Mouse (Mus musculus): Measurements from ENCODE around the gene Mier2.

Gene Mier2

DNA sequence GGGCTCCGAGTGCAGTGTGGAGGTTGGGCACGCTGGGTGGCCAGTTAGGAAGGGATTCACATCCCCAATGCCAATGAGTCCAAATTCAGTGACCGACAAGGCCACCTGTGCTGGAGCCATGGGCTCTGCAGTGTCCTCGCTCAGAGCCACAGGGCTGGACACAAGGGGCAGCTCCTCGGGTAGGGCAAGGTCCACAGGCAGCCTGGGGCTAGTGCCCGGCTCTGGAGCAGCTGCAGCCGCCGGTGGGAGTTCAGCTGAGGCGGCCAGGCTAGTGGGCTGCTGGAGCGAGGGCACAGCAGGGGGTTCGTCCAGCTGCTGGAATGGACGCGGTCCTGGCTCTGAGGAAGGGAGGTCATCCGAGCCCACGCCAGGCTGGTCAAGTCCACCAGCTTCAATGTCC lies 13.5 kb downstream of the Mier2 start:
- DNase-seq (ENCODE audit: low read depth in 1 of 2, low spot score in 2 of 2), result no peak

DNA sequence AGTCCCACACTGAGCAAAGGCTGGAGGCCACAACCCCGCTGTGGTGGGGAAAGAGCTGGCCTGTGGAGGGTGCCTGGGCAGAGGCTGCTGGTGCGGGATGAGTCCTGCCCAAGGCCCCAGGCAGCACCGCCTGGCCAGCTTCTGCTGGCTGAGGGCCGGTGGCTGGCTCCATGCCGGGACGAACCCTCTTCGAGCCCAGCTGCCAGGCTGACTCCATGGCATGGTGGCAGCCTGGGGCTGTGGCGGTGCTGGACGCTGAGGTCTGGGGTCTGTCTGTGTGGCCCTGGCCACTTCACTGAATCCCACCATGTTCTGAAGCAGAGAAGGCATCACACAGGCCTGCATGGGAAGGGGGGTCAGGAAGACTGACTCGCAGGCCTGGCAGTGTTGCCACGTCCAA lies 14.3 kb downstream of the Mier2 start:
- DNase-seq (ENCODE audit: low read depth in 1 of 2, low spot score in 2 of 2), result no peak

DNA sequence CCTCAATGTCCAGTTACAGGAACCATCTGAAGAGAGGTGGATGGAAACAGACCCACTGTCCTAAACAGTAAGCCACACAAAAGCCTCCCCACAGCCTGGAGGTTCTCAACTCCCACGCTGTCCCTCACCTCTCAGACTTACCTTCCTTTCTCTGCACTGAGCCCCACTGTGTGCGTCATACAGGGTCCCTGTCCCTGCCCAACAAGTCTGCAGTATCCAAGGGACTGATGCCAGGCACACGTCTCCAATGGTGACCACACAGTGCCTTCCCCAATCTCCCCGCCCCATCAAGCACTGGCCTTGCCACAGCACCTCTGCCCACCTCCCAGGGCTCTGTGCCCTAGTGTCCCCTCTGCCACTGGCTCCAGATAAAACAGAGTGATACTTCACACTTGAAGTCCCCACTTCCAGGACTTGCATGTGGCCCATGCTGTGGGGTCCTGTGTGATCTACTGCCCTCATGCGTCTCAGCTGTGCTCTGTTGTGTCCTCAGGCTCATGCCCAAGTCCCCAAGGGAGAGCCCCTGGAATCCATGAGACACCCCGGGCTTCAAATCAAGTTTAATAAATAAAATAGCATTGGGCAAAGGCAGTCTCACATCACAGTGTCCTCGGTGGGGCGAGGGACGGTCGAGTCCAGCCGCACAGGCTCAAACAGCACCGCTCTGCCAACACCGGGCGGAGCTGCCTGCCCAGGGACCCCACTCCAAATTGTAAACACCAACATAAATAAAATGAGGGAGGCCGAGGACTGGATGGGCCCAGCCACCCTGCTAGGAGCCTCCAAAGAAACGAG lies 15.1 kb downstream of the Mier2 start:
- DNase-seq (ENCODE audit: low read depth in 1 of 2, low spot score in 2 of 2), result no peak

DNA sequence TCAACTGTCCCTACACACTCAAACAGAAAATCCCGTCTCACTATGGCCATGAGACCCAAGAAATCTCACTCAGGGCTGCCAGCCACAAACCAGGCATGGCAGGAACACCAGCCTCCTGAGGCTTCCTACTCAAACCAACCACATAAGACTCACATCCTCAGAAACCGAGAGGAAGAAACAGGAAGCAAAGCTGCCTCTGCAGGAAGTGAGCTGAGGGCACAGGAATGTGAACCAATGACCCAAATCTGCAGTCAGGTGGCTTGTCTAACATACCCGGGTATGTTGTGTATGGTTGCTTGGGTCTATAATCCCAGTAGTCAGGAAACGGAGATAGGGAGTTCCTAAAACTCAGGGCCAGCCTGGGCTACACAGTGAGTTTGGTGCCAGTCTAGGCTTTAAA lies 16.1 kb downstream of the Mier2 start:
- peak; percentile 22 to 30 for DNase-seq (ENCODE audit: low read depth in 1 of 2, low spot score in 2 of 2)

DNA sequence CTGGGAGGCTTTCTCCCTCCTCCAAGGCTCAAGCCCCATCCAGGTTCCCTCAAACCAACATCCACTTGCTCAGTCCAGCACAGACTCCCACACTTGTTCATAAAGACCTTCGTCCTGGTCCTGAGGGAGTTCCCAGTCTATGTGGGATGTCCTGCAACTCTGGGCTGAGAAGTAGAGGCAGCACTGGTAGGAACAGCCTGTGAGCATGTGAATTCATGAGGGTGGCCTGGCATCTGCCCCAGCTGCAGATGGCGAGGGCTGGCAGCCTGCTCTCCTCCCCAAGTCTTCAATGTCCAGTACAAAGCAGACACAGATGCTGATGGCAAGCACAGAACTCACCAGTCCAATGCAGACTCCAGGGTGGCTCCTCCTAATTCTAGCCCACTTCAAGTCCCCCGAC lies 16.7 kb downstream of the Mier2 start:
- no peak for DNase-seq (ENCODE audit: low read depth in 1 of 2, low spot score in 2 of 2)

DNA sequence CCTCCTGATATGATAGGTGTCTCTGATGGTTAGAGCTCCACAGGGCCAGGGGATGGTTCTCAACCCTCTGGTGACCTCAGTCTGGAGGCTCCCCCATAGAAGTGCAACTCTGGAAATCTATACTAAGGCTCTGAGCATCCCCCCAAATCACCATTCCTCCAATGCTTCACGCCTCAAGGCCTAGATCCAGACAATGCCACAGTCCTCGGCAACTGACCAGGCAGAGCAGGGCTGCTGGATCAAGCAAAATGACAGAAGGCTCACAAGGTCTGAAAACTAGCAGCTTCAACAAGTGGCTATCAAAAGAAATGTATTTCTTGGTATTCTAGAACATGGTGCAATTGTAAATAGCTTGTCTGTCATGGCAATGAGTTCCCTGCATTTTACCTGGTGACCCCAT lies 17.2 kb downstream of the Mier2 start:
- DNase-seq (ENCODE audit: low read depth in 1 of 2, low spot score in 2 of 2), result no peak

DNA sequence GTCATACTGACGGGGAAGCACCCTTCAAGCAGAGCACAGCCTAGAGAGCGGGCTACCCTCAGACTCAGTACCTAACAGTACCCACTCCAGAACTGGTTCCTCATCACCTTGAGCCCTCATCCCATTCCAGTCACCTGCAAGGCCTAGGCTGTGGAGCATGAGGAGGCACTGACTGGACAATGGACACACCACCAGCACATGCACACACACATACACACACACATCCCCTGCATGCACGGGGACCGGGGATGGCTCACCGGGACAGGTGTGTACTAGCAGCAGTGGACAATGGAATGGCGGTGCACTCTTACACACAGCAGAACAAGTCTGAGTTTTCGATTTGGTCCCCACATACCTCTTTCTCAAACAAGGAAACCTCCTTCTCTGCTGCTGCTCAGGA lies 17.7 kb downstream of the Mier2 start:
- DNase-seq (ENCODE audit: low read depth in 1 of 2, low spot score in 2 of 2), result no peak

DNA sequence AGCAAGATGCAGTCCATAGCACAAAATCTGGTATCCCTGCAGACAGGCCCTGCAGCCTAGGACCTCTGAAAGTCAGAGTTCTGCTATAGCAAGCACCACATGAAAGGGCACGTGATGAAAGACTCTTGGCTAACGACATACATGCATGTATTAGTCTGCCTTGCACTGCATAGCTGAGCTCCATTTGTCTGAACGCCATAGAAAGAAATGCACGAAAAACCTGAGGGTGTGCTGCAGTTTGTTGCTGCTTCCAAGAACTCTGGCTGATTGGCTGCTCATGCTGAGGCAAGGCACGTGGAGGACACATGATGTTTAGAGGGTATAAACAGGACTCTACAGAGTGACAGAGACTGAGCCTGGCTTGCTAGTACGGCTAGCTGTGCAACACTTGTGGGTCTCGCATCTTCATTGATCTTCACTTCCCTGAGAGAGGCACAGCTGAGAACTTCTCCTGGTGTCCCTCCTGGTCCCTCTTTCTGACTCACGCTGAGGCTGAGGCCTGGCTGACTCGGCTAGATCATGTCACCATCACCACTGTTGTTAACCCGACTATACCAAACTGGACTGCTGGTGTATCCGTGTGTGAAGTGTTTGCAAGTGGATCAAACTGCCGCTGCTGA lies 18.4 kb downstream of the Mier2 start:
- DNase-seq (ENCODE audit: low read depth in 1 of 2, low spot score in 2 of 2), result no peak

DNA sequence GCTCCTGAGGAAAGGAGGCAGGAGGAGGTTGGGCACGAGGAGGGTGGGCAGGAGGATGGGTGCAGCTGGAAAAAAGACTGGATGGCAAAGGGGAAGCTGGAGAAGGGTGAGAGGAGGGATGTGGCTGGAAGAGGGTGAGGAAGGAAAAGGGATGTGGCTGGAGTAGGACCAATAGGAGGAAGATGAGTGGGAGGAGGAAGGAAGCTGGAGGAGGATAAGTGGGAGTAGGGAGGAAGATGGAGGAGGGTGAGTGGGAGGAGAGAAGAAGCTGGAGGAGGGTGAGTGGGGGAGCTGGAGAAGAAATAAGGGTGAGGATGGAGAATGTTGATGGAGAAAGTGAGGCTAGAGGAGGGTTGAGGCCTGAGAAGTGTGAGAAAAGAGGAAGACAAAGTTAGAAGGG lies 19.6 kb downstream of the Mier2 start:
- no peak for DNase-seq (ENCODE audit: low read depth in 1 of 2, low spot score in 2 of 2)

DNA sequence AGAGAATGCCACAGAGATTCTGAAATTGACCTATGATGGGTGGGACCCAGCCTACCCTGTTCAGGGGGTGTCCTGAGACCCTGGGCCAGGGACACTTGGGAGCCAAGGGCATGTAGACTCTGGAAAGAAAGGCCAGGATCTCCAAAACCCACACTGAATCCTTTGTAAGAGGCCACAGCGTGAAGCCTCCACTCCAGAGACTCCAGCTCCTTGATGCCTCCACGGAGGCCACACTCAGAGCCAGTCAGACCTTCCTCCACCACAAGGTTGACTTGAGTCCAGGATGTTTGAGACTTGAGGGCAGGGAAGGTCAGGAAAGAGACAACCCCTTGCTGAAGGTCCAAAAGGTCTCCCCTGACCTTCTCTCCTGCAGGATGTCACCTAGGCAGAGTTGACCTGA lies 20.6 kb downstream of the Mier2 start:
- no peak for DNase-seq (ENCODE audit: low read depth in 1 of 2, low spot score in 2 of 2)

DNA sequence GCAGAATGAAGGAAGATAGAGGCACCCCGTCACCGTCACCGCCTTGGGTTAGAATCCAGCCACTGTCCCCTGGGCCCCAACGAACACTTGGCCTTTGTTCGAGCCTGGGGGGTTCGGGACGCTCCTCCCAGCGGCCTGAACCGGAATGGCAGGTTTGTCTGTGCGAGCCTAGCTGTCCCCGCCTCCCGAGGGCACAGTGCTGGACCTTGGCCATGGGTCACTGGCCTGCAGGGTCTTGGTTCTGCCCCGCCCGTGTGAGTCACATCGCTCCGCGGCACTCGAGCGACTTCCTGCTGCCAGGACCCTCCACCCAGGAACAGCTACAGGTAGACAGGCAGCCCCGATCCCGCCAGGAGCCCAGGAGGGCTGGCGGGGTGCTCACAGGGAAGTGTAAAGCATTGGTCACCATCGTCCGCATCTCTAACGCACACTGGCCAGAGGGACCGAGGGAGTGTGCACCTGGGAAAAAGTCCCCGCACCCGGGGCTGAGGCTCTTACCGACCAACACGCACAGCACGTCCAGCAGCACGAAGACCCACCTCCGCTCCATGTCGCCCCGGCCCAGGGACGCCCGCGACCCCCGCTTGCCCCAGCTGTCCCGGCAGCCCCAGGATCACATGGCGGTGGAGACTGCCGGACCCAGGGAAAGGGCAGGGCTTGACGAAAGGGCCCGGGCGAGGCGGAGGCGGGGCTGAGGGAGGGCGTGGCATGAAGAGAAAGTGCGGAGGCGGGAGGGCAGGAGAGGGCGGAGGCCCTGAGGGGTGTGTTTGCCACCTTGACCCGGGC lies 21.7 kb downstream of the Mier2 start, which contains the start of gene Plpp2:
Gene Plpp2, minus strand, starts transcription at position 671 of the 786 bp plus-strand sequence.
- DNase-seq (ENCODE audit: low read depth in 1 of 2, low spot score in 2 of 2), result peak; percentile 28 to 32

DNA sequence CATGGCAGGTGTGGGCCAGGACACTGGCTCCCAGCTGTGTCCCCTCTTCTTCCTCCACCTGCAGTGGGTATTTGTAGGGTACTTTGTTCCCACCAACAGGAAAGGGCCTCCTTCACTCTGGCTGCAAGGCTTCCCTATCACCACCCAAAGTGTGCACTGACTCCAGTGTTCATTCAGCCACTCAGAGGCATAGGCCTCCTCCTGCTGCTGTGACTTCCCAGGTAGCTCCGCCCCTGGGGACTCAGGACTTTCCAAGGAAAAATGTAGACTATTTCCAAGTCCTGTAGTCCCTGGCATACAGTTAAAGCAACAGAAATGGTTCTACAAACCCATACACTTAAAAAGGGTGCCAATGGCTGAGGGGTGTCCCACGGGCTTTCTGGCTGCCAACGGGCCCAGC lies 22.3 kb downstream of the Mier2 start:
- DNase-seq (ENCODE audit: low read depth in 1 of 2, low spot score in 2 of 2), result peak in 1 of 2 experiments; percentile 0

DNA sequence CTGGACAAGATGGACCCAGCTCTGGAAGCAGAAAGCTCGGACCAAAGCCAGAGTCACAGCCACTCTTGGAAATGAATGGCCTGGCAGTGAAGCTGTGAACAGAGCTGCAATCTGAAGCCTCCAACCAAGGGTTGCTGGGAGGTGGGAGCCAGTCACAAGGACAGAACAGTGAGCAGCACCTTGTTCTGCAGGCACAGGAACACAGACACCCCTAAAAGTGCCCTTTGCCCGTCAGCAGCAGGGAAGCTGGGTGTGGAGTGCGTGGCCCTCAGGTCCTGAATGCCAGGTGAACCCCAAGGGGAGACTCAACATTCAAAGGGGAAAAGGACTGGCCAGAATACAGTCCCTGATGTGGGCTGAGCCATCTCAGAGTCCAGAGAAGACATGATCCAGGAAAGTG lies 23.4 kb downstream of the Mier2 start:
- DNase-seq (ENCODE audit: low read depth in 1 of 2, low spot score in 2 of 2), result no peak

DNA sequence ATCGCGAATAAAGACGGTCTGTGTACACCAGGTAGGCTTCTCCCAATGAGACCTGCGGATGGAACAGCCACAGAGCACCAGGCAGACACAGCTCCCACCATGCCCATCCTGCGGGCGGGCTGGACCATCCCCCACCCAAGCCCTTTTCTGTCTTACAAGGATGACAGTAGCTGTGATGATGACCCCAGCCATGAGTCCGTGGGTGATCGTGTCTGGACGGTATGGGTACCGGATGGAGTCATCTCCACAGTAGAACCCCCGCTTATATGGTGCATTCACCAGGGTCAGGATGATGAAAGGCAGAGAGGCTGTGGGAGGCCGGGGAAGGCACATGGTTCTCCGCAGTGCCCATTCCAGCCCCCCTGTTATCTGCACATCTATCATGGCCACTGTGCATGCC lies 24.3 kb downstream of the Mier2 start:
- no peak for DNase-seq (ENCODE audit: low read depth in 1 of 2, low spot score in 2 of 2)

DNA sequence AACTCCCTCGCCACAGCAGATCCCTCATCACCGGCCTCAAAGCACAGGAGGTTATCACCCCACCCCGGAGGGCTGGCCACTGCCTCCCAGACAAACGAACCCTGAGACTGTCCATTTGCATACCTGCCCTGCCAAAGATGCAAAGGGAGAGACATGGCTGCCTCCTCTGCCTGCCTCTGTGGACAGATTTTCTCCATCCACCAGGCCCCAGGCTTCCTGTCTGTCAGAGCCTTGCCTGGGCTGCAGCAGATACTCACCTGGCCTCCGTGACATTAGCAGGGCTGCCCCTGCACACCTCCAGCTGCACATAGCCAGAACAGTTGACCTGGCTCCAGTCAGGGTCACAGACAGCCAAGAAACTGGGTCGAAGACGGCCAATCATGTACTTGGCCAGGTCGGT lies 24.8 kb downstream of the Mier2 start:
- DNase-seq (ENCODE audit: low read depth in 1 of 2, low spot score in 2 of 2), result no peak

DNA sequence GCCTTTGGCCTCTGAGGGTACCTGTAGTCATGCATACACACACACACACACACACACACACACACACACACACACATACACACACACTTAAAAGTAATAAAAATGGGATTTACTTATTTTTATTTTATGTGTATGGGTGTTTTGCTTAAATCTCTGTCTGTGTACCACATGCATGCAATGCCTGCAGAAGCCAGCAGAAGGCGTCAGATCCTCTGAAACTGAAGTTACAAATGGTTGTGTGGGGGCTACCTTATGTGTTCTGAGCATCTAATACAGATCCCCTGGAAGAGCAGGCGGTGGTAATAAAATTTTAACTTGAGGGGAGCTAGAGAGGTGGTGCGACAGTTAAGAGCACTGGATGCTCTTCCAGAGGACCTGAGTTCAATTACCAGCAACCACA lies 26.9 kb downstream of the Mier2 start:
- DNase-seq (ENCODE audit: low read depth in 1 of 2, low spot score in 2 of 2), result no peak

DNA sequence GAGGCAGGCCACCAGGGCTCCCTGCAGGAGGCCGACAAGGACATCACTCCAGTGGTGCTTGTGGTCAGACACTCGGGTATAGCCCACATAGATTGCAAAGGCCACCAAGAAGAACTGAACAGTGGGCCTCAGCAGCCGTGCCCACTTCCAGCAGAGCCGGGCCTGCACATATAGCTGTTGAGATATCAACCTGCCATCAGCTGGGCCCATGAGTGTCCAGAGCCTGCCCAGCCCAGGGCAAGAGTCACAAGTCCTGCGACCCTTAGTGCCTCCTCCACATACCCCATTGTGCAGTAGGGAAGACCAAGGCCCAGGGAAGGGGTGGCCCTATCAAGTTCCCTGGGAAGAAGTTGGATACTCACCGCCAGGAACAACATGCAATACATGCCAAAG lies 27.6 kb downstream of the Mier2 start:
- DNase-seq (ENCODE audit: low read depth in 1 of 2, low spot score in 2 of 2), result no peak

DNA sequence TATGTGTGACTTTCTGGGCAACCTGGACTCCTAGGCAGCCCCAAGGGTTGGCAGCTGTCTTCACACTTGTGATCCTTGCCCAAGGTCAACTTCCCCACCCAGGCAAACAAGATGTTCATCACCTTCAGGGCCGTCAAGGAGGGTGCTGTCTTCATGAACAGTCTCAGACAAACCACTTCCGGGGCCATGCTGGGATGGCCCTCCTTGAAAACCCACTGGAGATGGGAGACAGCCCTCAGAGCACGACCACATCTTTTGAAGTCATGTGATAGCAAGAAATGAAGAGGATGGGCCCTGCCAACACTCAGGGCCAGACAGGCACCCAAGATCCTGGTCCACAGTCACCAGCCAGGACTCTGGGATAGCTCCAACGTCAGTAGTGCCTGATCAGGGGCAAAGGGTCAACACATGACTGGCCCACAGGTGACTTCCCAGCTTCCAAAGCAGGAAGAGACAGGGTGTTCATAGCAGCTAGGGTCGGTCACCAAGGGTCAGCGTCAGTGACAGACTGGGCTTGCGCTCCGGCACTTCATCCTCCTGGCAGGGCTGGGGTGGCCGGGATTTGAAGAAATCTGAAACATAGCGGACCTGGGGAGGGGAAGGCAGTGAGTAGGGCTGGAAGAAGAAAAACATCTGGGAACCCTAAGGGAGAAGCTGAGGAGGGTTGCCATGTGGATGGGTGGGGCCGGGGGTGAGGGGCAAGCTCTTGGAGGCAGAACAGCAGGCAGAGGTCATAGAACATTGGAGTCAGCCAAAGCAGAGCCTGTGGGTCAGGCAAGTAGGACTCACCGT lies 28.1 kb downstream of the Mier2 start:
- DNase-seq (ENCODE audit: low read depth in 1 of 2, low spot score in 2 of 2), result no peak

DNA sequence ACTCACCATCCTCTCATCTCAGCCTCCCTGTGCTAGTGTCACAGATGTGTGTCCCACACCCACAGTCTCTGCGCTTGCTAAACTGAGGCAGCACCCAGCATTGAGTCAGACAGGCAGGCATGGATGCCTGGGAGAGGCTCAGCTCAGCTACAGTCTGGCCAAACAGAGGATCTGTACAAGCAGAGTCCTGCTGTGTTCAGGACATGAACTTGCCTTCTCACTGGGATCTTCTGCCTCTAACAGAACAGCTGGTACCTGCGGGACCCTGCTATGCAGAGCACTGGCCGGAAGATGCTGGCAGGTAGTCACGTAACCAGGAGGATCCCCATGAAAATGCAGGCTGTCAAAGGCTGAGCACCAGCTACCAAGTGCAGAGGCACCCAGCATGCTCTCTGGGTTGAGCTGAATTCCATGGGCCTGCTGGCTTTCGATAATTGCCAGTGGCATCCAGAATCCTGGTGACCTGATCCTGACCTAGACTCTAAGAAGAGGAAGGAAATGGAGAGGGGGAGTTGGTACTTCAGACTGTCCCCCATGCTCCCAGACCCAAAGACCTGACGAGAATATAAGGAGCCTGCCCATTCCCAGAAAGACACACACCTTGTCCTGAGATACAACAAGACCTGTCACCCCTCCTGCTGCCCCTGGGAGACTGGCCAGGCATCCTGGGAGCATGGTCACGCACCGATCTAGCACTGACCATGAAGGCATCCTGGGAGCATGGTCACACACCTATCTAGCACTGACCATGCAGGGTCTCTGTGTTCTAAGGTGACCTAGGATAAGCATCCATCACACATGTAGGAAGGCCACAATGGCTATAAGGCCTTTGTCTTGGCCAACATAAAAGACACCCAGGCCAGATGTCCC lies 29.3 kb downstream of the Mier2 start:
- DNase-seq (ENCODE audit: low read depth in 1 of 2, low spot score in 2 of 2), result no peak

DNA sequence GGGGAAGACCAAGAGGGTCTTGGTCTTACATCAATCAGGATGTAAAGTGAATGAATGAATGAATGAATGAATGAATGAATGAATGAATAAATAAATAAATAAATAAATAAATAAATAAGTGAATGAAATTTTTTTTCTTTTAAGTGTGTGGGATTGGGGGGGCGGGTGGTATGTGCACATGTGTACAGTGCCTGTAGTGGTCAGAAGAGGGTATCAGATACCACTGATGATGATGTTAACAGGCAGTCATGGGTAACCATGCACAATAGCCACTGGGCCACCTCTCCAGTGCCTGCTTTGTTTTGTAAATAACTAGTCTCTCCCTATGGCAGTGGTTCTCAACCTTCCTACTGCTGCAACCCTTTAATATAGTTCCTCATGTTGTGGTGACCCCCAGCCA lies 30.6 kb downstream of the Mier2 start:
- no peak for DNase-seq (ENCODE audit: low read depth in 1 of 2, low spot score in 2 of 2)
